Mouse (Mus musculus) ES-E14 (cell line): ENCODE measurements at regions not wholly inside any gene's neighbourhood (a gene's known extent, or its start where the extent isn't known, plus 50 kb on each side); places are given as distances from the start of the nearest gene placed in this dataset.

Experiments
- CHD2 ChIP-seq: IDR thresholded peaks from 2 replicates; pipeline ENCODE4 v1.6.1; 2014; ENCODE audit warnings: mild to moderate bottlenecking, low read depth, low read length, inconsistent platforms
- HCFC1 ChIP-seq: IDR thresholded peaks from 2 replicates; pipeline ENCODE4 v1.6.1; 2012; ENCODE audit warnings: low read length, inconsistent platforms, borderline replicate concordance; ENCODE audit not compliant: insufficient read depth
- MAFK ChIP-seq: IDR thresholded peaks from 2 replicates; pipeline ENCODE4 v1.6.1; 2014; ENCODE audit warnings: mild to moderate bottlenecking, low read depth, low read length, inconsistent platforms; ENCODE audit not compliant: insufficient read depth
- ZC3H11A ChIP-seq: IDR thresholded peaks from 2 replicates; pipeline ENCODE4 v1.6.1; 2012; ENCODE audit warnings: low read depth, mild to moderate bottlenecking, inconsistent platforms, low read length, borderline replicate concordance

GRCm38 (mm10) chr8:112111950-112112349 is 97.1 kb upstream of the Gm6793 start:
- TF ChIP-seq MAFK: no peak
- TF ChIP-seq CHD2: no peak
- no peak for TF ChIP-seq HCFC1
- no peak for TF ChIP-seq ZC3H11A
